Mouse (Mus musculus): ENCODE measurements at regions not wholly inside any gene's neighbourhood (a gene's known extent, or its start where the extent isn't known, plus 50 kb on each side); places are given as distances from the start of the nearest gene placed in this dataset.

DNA sequence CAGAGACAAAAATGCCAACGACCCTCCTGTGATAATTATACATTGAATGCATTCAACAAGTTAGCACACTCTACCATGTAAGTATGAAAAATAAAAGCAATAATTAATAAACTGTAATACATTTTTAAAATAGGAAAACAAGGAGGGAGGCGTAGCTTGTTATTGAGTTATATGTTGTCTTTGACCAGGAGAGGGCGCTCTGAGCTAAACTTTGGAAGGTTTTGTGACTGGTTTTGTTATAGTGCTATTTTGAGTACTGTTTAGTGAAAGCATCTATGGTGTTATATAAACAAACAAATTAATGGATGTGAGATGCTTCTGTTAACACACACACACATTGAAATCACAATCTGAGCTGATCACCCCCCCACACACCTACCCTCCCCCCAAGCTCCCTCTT lies 166.6 kb upstream of the Adamts16 start:
- no peaks in the 10 kb centered on the region for H3K9me3 ChIP-seq (ENCODE audit: control insufficient read depth, low read length)
- 0 out of 2 replicates have a peak, but pooled peaks cover 3% of the 10 kb centered on the region for H3K27me3 ChIP-seq (ENCODE audit: control insufficient read depth, insufficient read depth, low read length)
- DNase-seq (ENCODE audit: low spot score) (peak; percentile 93), ATAC-seq (ENCODE audit: low FRiP score) (no peak)
- H3K36me3 ChIP-seq (replicated peaks; ENCODE audit: control insufficient read depth, insufficient read depth), result no peaks in the 10 kb centered on the region
- no peak overlapping the region for H3K27ac ChIP-seq
- no peak overlapping the region for H3K4me3 ChIP-seq (replicated peaks; ENCODE audit: low read length)
- H3K9ac ChIP-seq, result no peak overlapping the region
- H3K4me1 ChIP-seq (replicated peaks; ENCODE audit: control insufficient read depth, insufficient read depth, low read length), result no peaks in the 10 kb centered on the region
- WGBS, result 15% methylated on average over 3 of the region's 3 CpGs
- no peak overlapping the region for H3K4me2 ChIP-seq (replicated peaks)

GRCm38 (mm10) chr13:71006117-71006516 lies 164.5 kb upstream of the Adamts16 start:
- Histone ChIP-seq H3K36me3 (replicated peaks; ENCODE audit: control insufficient read depth, insufficient read depth) (no peaks in the 10 kb centered on the region), H3K9ac (no peak overlapping the region), H3K27me3 (ENCODE audit: control insufficient read depth, insufficient read depth, low read length) (0 out of 2 replicates have a peak, but pooled peaks cover 3% of the 10 kb centered on the region), H3K4me1 (replicated peaks; ENCODE audit: control insufficient read depth, insufficient read depth, low read length) (no peaks in the 10 kb centered on the region), H3K4me3 (replicated peaks; ENCODE audit: low read length) (no peak overlapping the region), H3K4me2 (replicated peaks) (no peak overlapping the region), H3K27ac (no peak overlapping the region), H3K9me3 (ENCODE audit: control insufficient read depth, low read length) (no peaks in the 10 kb centered on the region)
- WGBS, result 14% methylated on average over 1 of the region's 1 CpGs
- DNase-seq (ENCODE audit: low spot score), result peak; percentile 78
- ATAC-seq (ENCODE audit: low FRiP score), result no peak

GRCm38 (mm10) chr13:71003517-71003916 lies 161.9 kb upstream of the Adamts16 start:
- H3K4me3 ChIP-seq (replicated peaks; ENCODE audit: low read length), result no peak overlapping the region
- H3K9ac ChIP-seq, result no peak overlapping the region
- DNase-seq (ENCODE audit: low spot score) (no peak), ATAC-seq (ENCODE audit: low FRiP score) (no peak)
- no peak overlapping the region for H3K27ac ChIP-seq
- WGBS, result 50% methylated on average over 3 of the region's 3 CpGs
- H3K27me3 ChIP-seq (ENCODE audit: control insufficient read depth, insufficient read depth, low read length), result 0 out of 2 replicates have a peak, but pooled peaks cover 3% of the 10 kb centered on the region
- H3K4me2 ChIP-seq (replicated peaks), result no peak overlapping the region
- H3K9me3 ChIP-seq (ENCODE audit: control insufficient read depth, low read length), result no peaks in the 10 kb centered on the region
- no peaks in the 10 kb centered on the region for H3K36me3 ChIP-seq (replicated peaks; ENCODE audit: control insufficient read depth, insufficient read depth)
- no peaks in the 10 kb centered on the region for H3K4me1 ChIP-seq (replicated peaks; ENCODE audit: control insufficient read depth, insufficient read depth, low read length)

DNA sequence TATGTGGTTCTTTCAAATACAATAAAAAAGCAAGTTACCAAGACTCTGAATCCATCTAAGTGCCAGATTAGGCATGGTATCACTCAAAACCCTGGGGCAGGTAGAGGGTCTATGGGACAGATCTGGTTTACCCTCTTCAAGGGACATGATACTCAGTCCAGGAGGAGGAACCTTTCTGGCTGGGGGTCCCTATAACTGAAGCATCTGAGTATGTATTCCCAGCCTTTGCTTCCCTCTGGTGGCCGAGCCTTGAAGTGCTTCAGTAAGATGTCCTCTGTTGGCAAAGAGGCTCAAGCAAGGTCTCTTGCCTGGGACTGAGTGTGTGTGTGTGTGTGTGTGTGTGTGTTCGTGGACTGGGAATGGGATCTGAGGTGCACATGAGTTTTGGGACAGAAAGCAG lies 159.7 kb upstream of the Adamts16 start:
- no peak overlapping the region for H3K27ac ChIP-seq
- 16% methylated on average over 2 of the region's 2 CpGs for WGBS

GRCm38 (mm10) chr13:71000422-71001008 lies 158.9 kb upstream of the Adamts16 start:
- no peak overlapping the region for H3K4me2 ChIP-seq (replicated peaks)
- no peaks in the 10 kb centered on the region for H3K27me3 ChIP-seq (ENCODE audit: control insufficient read depth, insufficient read depth, low read length)
- 44% methylated on average over 5 of the region's 5 CpGs for whole genome bisulfite sequencing
- DNase-seq (ENCODE audit: low spot score) (no peak), ATAC-seq (ENCODE audit: low FRiP score) (peak; percentile 24; the same call in 1 of the 2 replicates)
- no peak overlapping the region for H3K4me3 ChIP-seq (replicated peaks; ENCODE audit: low read length)
- H3K9ac ChIP-seq, result no peak overlapping the region
- no peaks in the 10 kb centered on the region for H3K9me3 ChIP-seq (ENCODE audit: control insufficient read depth, low read length)
- no peak overlapping the region for H3K27ac ChIP-seq
- H3K36me3 ChIP-seq (replicated peaks; ENCODE audit: control insufficient read depth, insufficient read depth), result no peaks in the 10 kb centered on the region
- no peaks in the 10 kb centered on the region for H3K4me1 ChIP-seq (replicated peaks; ENCODE audit: control insufficient read depth, insufficient read depth, low read length)

More for the DNA sequence above, 159.7 kb upstream of the Adamts16 start:
- Histone ChIP-seq H3K9ac (no peak overlapping the region), H3K36me3 (replicated peaks; ENCODE audit: control insufficient read depth, insufficient read depth) (no peaks in the 10 kb centered on the region), H3K4me1 (replicated peaks; ENCODE audit: control insufficient read depth, insufficient read depth, low read length) (no peaks in the 10 kb centered on the region), H3K27me3 (ENCODE audit: control insufficient read depth, insufficient read depth, low read length) (no peaks in the 10 kb centered on the region), H3K9me3 (ENCODE audit: control insufficient read depth, low read length) (no peaks in the 10 kb centered on the region), H3K4me2 (replicated peaks) (no peak overlapping the region), H3K4me3 (replicated peaks; ENCODE audit: low read length) (no peak overlapping the region)
- ATAC-seq (ENCODE audit: low FRiP score) (peak; percentile 67), DNase-seq (ENCODE audit: low spot score) (peak; percentile 92)

GRCm38 (mm10) chr13:70993522-70993921 lies 151.9 kb upstream of the Adamts16 start:
- H3K9me3 ChIP-seq (ENCODE audit: control insufficient read depth, low read length), result no peaks in the 10 kb centered on the region
- no peak overlapping the region for H3K4me3 ChIP-seq (replicated peaks; ENCODE audit: low read length)
- H3K36me3 ChIP-seq (replicated peaks; ENCODE audit: control insufficient read depth, insufficient read depth), result no peaks in the 10 kb centered on the region
- WGBS, result 81% methylated on average over 1 of the region's 1 CpGs
- no peak overlapping the region for H3K9ac ChIP-seq
- ATAC-seq (ENCODE audit: low FRiP score) (no peak), DNase-seq (ENCODE audit: low spot score) (no peak)
- H3K4me2 ChIP-seq (replicated peaks), result no peak overlapping the region
- no peaks in the 10 kb centered on the region for H3K27me3 ChIP-seq (ENCODE audit: control insufficient read depth, insufficient read depth, low read length)
- H3K27ac ChIP-seq, result no peak overlapping the region
- no peaks in the 10 kb centered on the region for H3K4me1 ChIP-seq (replicated peaks; ENCODE audit: control insufficient read depth, insufficient read depth, low read length)

DNA sequence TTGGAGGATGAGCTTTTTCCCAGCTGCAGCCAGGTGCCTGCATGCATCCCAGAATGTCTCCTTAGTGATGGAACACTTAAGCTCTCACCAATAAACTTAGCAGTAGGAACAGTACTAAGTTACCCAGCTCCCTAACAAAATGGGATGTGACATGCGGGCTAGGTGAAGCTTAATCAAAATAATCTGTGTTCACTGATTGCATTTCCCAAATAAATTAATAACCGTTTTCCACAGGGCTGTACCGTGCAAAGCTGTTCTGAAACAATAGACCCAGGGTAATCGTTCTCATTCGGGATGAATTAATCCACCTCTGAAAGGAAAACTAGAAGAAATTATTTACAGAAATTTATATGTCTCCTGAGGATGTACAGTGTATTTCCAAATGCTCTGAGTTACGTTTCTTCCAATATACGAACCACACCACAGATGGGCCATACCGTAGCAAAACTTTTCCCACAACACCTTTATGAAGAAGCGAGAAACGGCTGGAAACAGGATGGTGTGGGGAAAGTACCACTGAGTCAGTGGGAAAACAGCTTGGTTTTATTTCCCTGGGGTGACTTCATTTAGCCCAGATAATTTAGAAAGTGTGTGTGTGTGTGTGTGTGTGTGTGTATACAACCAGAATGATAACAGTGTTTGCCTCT lies 148.5 kb upstream of the Adamts16 start:
- Histone ChIP-seq H3K27me3 (ENCODE audit: control insufficient read depth, insufficient read depth, low read length) (no peaks in the 10 kb centered on the region), H3K4me1 (replicated peaks; ENCODE audit: control insufficient read depth, insufficient read depth, low read length) (no peaks in the 10 kb centered on the region), H3K4me3 (replicated peaks; ENCODE audit: low read length) (no peak overlapping the region), H3K9me3 (ENCODE audit: control insufficient read depth, low read length) (no peaks in the 10 kb centered on the region), H3K36me3 (replicated peaks; ENCODE audit: control insufficient read depth, insufficient read depth) (no peaks in the 10 kb centered on the region), H3K27ac (no peak overlapping the region), H3K9ac (no peak overlapping the region), H3K4me2 (replicated peaks) (no peak overlapping the region)
- WGBS, result 81% methylated on average over 10 of the region's 10 CpGs
- DNase-seq (ENCODE audit: low spot score) (no peak), ATAC-seq (ENCODE audit: low FRiP score) (no peak)

- Histone ChIP-seq H3K4me3 (replicated peaks; ENCODE audit: low read length) (no peak overlapping the region), H3K9ac (no peak overlapping the region), H3K4me2 (replicated peaks) (no peak overlapping the region), H3K36me3 (replicated peaks; ENCODE audit: control insufficient read depth, insufficient read depth) (no peaks in the 10 kb centered on the region), H3K4me1 (replicated peaks; ENCODE audit: control insufficient read depth, insufficient read depth, low read length) (no peaks in the 10 kb centered on the region), H3K9me3 (ENCODE audit: control insufficient read depth, low read length) (no peaks in the 10 kb centered on the region), H3K27ac (no peak overlapping the region), H3K27me3 (ENCODE audit: control insufficient read depth, insufficient read depth, low read length) (no peaks in the 10 kb centered on the region)
- ATAC-seq (ENCODE audit: low FRiP score), result no peak
- 96% methylated on average over 1 of the region's 1 CpGs for WGBS
- no peak for DNase-seq (ENCODE audit: low spot score)
Measured at GRCm38 (mm10) chr13:70979344-70979743, 137.7 kb upstream of the Adamts16 start.

GRCm38 (mm10) chr13:70978547-70979307 lies 137.1 kb upstream of the Adamts16 start:
- Histone ChIP-seq H3K27ac (no peak overlapping the region), H3K9me3 (ENCODE audit: control insufficient read depth, low read length) (no peaks in the 10 kb centered on the region), H3K27me3 (ENCODE audit: control insufficient read depth, insufficient read depth, low read length) (no peaks in the 10 kb centered on the region), H3K4me3 (replicated peaks; ENCODE audit: low read length) (no peak overlapping the region), H3K4me1 (replicated peaks; ENCODE audit: control insufficient read depth, insufficient read depth, low read length) (no peaks in the 10 kb centered on the region), H3K4me2 (replicated peaks) (no peak overlapping the region), H3K36me3 (replicated peaks; ENCODE audit: control insufficient read depth, insufficient read depth) (no peaks in the 10 kb centered on the region), H3K9ac (no peak overlapping the region)
- 81% methylated on average over 4 of the region's 5 CpGs for WGBS
- ATAC-seq (ENCODE audit: low FRiP score), result no peak
- no peak for DNase-seq (ENCODE audit: low spot score)
